Mouse (Mus musculus): ENCODE results near the gene Tnk1. TPM values are rescaled to one million over a fixed set of nuclear protein-coding genes. Genes with fewer than 3 reads are reported as not detected.
A peak's percentile ranks its signal among the peaks of the same experiment; 100 is the strongest.

The Tnk1 gene
- total and polyA plus RNA-seq, 2 experiments from 2014 or later, result 0.50 TPM; not detected in 1

- H3K4me1 ChIP-seq (ENCODE audit: control insufficient read depth, insufficient read depth), result peaks cover 33% of the 10 kb centered on the region
These were observed 53.3 kb downstream of the Tnk1 start, which contains the start of gene Tmem102 for GRCm38 (mm10) chr11:69804972-69805909. TSS of gene Tmem102 (minus strand) at chr11:69805624.

GRCm38 (mm10) chr11:69804652-69804940 is 53.9 kb downstream of the Tnk1 start:
- ATAC-seq (ENCODE audit: insufficient read depth, low read depth), result no peak
- H3K4me3 ChIP-seq (ENCODE audit: low read depth, low read length), result peak overlapping the region; percentile 57
- no peak for DNase-seq (ENCODE audit: low spot score)
- peaks cover 39% of the 10 kb centered on the region for H3K4me1 ChIP-seq (ENCODE audit: control insufficient read depth, insufficient read depth)
- TF ChIP-seq CTCF (IDR thresholded peaks at IDR 0.05; ENCODE audit: low read depth) (no peak), EP300 (IDR thresholded peaks at IDR 0.05; ENCODE audit: low read depth) (no peak)
- no peaks in the 10 kb centered on the region for H3K9me3 ChIP-seq (replicated peaks; ENCODE audit: control insufficient read depth, low read length)
- H3K4me2 ChIP-seq (ENCODE audit: low read depth, low read length), result peak overlapping the region; percentile 84
- 12% methylated on average over 12 of the region's 12 CpGs for WGBS
- peaks cover 24% of the 10 kb centered on the region for H3K27me3 ChIP-seq (ENCODE audit: control insufficient read depth, insufficient read depth, low read length)
- H3K9ac ChIP-seq (replicated peaks; ENCODE audit: low read depth, low read length), result no peak overlapping the region
- H3K27ac ChIP-seq (ENCODE audit: low read depth), result no peak overlapping the region
- no peaks in the 10 kb centered on the region for H3K36me3 ChIP-seq (replicated peaks; ENCODE audit: control insufficient read depth, insufficient read depth, low read length)

More at GRCm38 (mm10) chr11:69804972-69805909, 53.3 kb downstream of the Tnk1 start, which contains the start of gene Tmem102:
- WGBS, result 22% methylated on average over 29 of the region's 29 CpGs
- TF ChIP-seq CTCF (IDR thresholded peaks at IDR 0.05; ENCODE audit: low read depth) (no peak), EP300 (IDR thresholded peaks at IDR 0.05; ENCODE audit: low read depth) (no peak)
- H3K4me3 ChIP-seq (ENCODE audit: low read depth, low read length), result peak within 1 kb of the TSS; percentile 57
- no peak within 1 kb of the TSS for H3K9ac ChIP-seq (replicated peaks; ENCODE audit: low read depth, low read length)
- H3K27me3 ChIP-seq (ENCODE audit: control insufficient read depth, insufficient read depth, low read length), result peaks cover 24% of the 10 kb centered on the region
- H3K9me3 ChIP-seq (replicated peaks; ENCODE audit: control insufficient read depth, low read length), result no peaks in the 10 kb centered on the region
- H3K27ac ChIP-seq (ENCODE audit: low read depth), result no peak within 1 kb of the TSS
- H3K36me3 ChIP-seq (replicated peaks; ENCODE audit: control insufficient read depth, insufficient read depth, low read length), result no peaks in the 10 kb centered on the region
- DNase-seq (ENCODE audit: low spot score), result no peak
- no peak for ATAC-seq (ENCODE audit: insufficient read depth, low read depth)
- peak within 1 kb of the TSS; percentile 84 for H3K4me2 ChIP-seq (ENCODE audit: low read depth, low read length)

DNA sequence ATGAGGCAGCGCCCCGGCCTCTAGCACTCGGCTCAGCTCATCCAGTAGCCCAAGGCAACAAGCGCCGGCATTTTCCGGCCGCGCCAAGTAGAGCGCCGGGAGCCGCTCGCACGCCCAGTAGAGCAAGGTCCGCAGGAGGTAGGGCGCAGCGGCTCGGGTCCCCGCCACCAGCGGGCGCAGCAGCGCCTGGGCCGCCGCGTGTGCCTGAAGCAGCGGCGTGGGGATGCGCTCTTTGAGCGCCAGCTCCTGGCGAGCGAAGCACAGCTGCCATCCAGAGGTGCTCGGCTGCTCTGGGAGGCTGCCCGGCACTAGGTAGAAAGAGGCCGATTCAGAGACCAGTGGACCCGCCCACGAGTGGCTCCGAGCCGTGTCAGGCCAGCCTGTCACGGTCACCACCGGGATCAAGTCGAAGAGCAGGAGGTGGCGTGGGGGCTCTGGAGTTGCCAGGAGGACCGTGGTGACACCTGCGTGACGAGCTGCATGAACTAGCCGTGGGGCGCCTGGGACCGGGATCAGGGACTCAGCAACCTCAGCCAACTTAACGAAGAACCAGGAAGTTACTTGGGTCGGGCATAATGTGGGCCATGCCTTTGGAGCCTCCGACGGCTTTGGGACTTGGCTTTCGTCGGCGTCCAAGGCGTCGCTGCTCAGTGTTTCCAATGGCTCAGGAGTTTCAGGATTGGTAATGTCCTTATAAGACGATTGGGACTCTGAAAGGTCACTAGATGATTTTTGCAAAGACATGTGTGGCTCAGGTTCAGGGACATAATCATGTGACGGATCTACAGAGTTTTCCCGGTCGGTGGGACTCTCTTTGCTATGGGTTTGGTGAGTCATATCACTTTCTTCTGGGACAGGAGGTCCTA is 54.5 kb downstream of the Tnk1 start:
- Histone ChIP-seq H3K4me1 (ENCODE audit: control insufficient read depth, insufficient read depth) (peaks cover 43% of the 10 kb centered on the region), H3K4me3 (ENCODE audit: low read depth, low read length) (peak overlapping the region; percentile 57), H3K27me3 (ENCODE audit: control insufficient read depth, insufficient read depth, low read length) (peaks cover 24% of the 10 kb centered on the region), H3K27ac (ENCODE audit: low read depth) (peak overlapping the region; percentile 13; the same call in 1 of the 2 replicates), H3K4me2 (ENCODE audit: low read depth, low read length) (peak overlapping the region; percentile 84), H3K9me3 (replicated peaks; ENCODE audit: control insufficient read depth, low read length) (no peaks in the 10 kb centered on the region), H3K9ac (replicated peaks; ENCODE audit: low read depth, low read length) (peak overlapping the region; percentile 49; the same call in 1 of the 2 replicates), H3K36me3 (replicated peaks; ENCODE audit: control insufficient read depth, insufficient read depth, low read length) (no peaks in the 10 kb centered on the region)
- ATAC-seq (ENCODE audit: insufficient read depth, low read depth) (peak; percentile 75), DNase-seq (ENCODE audit: low spot score) (peak; percentile 63)
- 2% methylated on average over 50 of the region's 60 CpGs for WGBS
- TF ChIP-seq CTCF (IDR thresholded peaks at IDR 0.05; ENCODE audit: low read depth) (peak; percentile 65), EP300 (IDR thresholded peaks at IDR 0.05; ENCODE audit: low read depth) (no peak)

DNA sequence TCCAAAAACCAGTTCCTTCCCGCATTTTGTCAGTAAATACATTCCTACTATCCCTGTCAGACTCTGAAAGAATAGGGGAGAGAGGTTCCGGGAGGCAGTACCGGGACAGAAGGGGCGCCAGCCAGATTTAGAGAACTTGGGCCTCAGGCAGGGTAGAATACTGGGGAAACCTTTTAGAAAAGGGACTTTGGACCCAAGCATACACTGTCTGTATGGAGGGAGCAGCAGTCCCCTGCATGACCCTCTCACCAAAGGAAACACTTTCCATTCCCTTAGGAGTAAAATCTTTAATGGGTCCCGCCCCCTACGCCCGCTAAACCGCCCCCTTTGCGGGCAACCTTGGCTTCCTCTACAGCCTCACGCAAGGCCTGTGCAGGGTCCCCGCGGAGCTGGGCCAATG is 55.2 kb downstream of the Tnk1 start:
- H3K9me3 ChIP-seq (replicated peaks; ENCODE audit: control insufficient read depth, low read length), result no peaks in the 10 kb centered on the region
- peaks cover 24% of the 10 kb centered on the region for H3K27me3 ChIP-seq (ENCODE audit: control insufficient read depth, insufficient read depth, low read length)
- DNase-seq (ENCODE audit: low spot score), result no peak
- 3% methylated on average over 12 of the region's 12 CpGs for WGBS
- H3K4me3 ChIP-seq (ENCODE audit: low read depth, low read length), result peak overlapping the region; percentile 57
- H3K4me1 ChIP-seq (ENCODE audit: control insufficient read depth, insufficient read depth), result peaks cover 43% of the 10 kb centered on the region
- 0 out of 2 replicates have a peak overlapping the region, but pooled peaks have one; percentile 13 for H3K27ac ChIP-seq (ENCODE audit: low read depth)
- TF ChIP-seq CTCF (IDR thresholded peaks at IDR 0.05; ENCODE audit: low read depth) (no peak), EP300 (IDR thresholded peaks at IDR 0.05; ENCODE audit: low read depth) (no peak)
- peak overlapping the region; percentile 49; the same call in 1 of the 2 replicates for H3K9ac ChIP-seq (replicated peaks; ENCODE audit: low read depth, low read length)
- peak; percentile 4; the same call in 1 of the 2 replicates for ATAC-seq (ENCODE audit: insufficient read depth, low read depth)
- H3K4me2 ChIP-seq (ENCODE audit: low read depth, low read length), result peak overlapping the region; percentile 84
- no peaks in the 10 kb centered on the region for H3K36me3 ChIP-seq (replicated peaks; ENCODE audit: control insufficient read depth, insufficient read depth, low read length)

DNA sequence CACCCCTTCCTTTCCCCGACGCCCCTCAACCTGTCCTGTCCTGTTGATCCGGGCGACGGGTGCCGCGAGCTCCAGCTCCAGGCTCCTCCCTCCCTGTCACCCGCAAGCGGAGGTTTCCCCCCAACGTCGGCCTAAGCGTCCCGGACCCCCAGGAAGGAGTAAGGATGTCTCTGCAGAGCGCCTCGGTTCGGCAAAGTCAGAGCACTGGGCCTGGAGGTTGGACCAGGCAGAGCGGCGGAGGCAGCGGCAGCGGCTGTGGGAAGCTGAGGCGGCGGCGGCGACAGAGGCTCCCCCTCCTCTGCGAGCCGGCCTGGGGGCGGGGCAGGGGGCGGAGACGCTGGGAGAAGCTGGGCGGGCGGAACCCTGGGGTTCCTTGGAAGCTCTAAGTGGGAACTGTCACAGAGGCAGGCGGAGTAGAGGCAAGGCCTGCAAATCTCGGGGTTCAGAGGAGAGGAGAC is 55.9 kb downstream of the Tnk1 start:
- Histone ChIP-seq H3K4me3 (ENCODE audit: low read depth, low read length) (peak overlapping the region; percentile 57), H3K9ac (replicated peaks; ENCODE audit: low read depth, low read length) (peak overlapping the region; percentile 49; the same call in 1 of the 2 replicates), H3K4me2 (ENCODE audit: low read depth, low read length) (peak overlapping the region; percentile 84), H3K4me1 (ENCODE audit: control insufficient read depth, insufficient read depth) (peaks cover 43% of the 10 kb centered on the region), H3K27me3 (ENCODE audit: control insufficient read depth, insufficient read depth, low read length) (peaks cover 29% of the 10 kb centered on the region), H3K36me3 (replicated peaks; ENCODE audit: control insufficient read depth, insufficient read depth, low read length) (no peaks in the 10 kb centered on the region), H3K9me3 (replicated peaks; ENCODE audit: control insufficient read depth, low read length) (no peaks in the 10 kb centered on the region), H3K27ac (ENCODE audit: low read depth) (peak overlapping the region; percentile 18; the same call in 1 of the 2 replicates)
- WGBS, result under 1% methylated on average over 33 of the region's 33 CpGs
- DNase-seq (ENCODE audit: low spot score) (peak; percentile 62), ATAC-seq (ENCODE audit: insufficient read depth, low read depth) (0 out of 2 replicates have a peak, but pooled peaks have one; percentile 7)
- TF ChIP-seq CTCF (IDR thresholded peaks at IDR 0.05; ENCODE audit: low read depth) (no peak), EP300 (IDR thresholded peaks at IDR 0.05; ENCODE audit: low read depth) (no peak)
